Mouse (Mus musculus) kidney, adult 8-10 months (tissue): ENCODE data around the gene Dut.

Experiments used
- DNase-seq, 2 experiments: peaks; one replicate each; pipeline ENCODE4 v3.0.0; 2022

The Dut gene

GRCm38 (mm10) chr2:125247108-125247961 lies at the start of gene Dut:
Gene Dut, plus strand, starts transcription at chr2:125247190.
- DNase-seq, result peak; percentile 95 to 96

DNA sequence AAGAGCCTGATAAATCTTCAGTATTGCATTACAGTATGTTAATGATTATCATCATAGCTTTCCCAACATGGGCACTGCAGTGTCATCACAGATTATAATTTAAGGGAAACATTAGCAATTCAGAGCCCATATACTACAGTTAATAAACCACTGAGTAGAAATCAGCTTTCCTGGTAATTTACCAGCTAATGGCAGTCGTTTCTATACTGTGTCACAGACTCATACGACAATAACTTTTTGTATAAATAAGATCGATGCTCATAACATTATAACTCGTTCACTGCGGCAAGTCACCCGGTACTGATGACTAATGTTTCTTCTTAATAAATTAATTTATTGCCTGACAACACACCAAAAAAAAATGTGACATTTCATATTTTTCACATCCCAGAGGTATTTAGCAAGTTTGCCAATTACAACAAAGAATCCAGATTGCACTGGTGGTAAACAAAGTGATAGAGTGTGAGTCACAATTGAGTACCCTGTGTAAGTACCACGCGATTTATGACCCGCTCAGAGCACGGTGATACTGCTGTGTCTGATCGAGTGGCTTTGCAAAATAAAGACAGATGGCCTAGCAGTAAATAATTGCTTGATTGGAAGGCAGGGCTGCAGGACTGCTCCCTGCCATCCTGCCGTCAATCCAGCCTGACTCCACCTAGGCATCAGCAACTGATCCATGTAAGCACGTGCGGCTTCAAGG lies 37.9 kb upstream of the Dut start:
- DNase-seq, result no peak

DNA sequence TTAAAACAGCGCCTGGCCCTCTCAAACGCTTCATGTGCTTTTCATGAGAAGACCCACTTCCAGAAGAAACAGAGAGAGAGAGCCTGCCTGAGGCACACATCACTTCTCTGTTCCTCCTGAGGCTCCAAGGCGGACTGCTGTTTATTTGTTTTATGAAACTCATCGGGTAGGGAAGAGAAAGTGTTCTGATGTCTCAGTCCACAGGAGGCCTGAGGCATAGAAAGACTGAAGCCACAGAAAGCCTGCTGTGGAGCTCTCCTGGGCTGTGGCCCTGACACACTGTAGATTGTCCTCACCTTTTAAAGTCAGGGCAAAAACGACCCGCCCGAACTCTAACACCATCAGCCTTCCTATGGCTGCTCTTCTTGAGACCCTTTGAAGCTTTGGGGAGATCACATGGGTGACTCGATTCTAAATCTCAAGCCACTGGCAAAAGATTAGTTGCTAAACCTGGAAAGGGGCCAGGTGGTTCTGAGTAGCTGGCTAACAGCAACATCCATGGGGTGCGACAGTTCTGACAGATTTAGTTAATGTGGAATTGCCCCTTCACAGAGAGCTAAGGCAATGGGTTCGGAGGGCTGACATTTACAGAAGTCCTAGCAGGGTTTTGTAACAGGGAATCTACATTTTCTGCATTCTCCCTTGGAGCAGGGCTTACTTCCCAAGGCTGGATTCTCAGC lies 35.0 kb upstream of the Dut start:
- DNase-seq, result no peak

DNA sequence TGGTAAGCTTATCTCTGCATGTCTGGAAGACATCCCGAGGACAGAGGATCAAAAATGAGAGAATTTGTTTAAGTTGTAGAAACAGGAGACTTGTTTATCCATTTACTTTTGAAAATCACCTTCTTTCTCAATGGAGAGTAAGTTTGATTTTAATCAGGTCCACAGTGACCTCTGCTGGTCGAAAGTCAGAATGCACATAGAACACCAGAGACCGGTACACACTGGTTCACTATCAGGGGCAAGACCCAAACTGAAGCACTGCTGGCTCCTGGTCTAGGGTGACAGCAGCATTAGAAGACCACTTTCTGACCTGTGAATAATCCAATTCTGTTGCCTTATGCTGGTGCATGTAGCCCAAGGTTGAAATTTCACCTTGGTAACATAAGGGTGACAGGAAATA lies 32.4 kb upstream of the Dut start:
- peak; percentile 39 to 77 for DNase-seq

DNA sequence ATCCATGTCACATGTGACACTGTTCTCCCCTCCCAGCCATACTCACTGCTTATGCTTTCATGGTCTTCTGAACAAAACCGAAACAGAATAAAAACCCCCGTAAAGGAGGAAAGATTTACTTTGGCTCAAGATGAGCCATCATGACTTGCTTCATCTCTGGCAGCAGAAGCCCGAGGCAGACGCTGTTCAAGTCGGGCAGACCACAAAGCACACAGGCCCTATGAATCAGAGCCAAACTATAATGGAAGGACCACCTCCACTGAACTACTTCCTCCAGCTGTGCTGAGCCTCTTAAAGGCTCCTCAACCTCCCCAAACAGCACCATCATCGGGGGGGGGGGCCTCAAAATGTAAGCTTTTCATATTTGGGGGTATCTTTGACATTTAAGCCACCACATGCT lies 29.7 kb upstream of the Dut start:
- no peak for DNase-seq

- DNase-seq, result no peak
Measured at GRCm38 (mm10) chr2:125218566-125218965, 28.4 kb upstream of the Dut start.

GRCm38 (mm10) chr2:125219268-125219667 lies 27.7 kb upstream of the Dut start:
- DNase-seq, result no peak

DNA sequence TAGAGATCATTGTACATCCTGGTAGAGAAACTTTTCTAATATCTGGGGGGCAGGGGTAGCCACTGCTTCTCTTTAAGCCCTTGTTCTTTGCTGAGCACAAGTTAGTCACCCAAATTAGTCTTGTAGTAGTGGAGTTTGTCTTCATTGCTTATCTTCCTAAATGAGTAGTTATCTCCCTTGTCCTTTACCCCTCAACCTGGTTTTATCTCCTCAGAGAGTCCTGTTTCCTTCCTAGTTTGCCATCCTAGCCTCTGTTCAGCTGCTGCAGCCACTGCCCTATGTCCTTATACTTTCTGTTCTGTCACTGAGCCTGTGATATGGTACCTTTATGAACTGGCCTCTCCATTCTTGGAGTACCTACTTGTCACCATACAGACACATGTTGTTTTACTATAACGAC lies 25.3 kb upstream of the Dut start:
- DNase-seq, result no peak

GRCm38 (mm10) chr2:125228472-125229409 lies 18.2 kb upstream of the Dut start:
- DNase-seq, result no peak

GRCm38 (mm10) chr2:125232183-125232582 lies 14.8 kb upstream of the Dut start:
- no peak for DNase-seq

DNA sequence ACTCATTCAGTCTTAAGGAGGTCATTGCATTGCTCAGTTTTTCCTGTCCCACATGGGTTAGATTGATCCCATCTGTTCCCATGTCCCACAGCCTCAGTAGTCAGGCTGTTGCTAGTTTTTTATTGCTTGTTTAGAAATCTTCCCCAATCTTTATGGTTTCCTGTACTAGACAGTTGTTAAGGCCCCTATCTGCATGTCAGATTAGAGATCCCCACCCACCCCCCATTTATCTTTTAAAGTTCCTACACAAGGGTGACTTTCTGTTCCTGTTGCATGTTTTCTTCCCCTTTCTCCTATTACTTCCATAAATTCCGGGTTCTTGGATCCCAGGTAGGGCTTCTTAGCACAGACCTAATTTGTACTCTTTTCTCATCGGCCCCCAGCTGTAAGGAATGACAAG lies 13.5 kb upstream of the Dut start:
- DNase-seq, result no peak

GRCm38 (mm10) chr2:125234049-125234448 lies 12.9 kb upstream of the Dut start:
- no peak for DNase-seq

DNA sequence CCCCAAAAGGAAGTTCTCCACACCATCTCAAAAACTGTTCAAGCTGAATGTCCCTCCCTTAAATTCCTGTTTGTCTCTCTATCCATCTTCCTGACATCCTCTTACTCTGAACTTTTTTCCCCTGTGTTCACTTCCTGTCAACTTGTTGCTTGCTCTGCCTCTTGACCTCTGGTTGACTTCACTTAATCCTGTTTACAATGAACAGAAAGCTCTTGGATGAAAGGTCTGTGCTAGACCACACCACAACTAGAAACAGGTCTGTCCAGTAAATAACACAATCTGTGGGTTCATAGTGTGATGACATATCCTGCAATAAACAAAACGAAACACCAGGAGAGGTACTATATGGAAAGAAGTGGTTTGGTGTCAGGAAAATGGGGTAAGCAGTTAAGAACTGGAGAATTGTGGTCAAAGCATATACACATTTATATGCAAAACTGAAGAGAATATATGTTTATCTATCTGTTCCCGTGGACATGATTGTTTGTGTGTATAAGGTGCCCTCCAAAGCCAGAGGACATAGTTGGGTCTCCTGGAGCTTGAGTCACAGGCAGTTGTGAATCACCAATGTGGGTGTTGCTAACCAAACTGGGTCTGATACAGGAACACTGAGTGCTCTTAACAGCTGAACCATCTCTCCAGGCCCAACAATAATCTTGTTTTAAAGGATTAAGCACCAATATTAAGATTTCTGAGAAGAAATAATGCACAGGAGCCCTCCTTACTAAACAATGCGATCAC lies 1.3 kb upstream of the Dut start:
- DNase-seq, result no peak

- DNase-seq, result no peak
Measured at GRCm38 (mm10) chr2:125246669-125247068, 321 bp upstream of the Dut start.

DNA sequence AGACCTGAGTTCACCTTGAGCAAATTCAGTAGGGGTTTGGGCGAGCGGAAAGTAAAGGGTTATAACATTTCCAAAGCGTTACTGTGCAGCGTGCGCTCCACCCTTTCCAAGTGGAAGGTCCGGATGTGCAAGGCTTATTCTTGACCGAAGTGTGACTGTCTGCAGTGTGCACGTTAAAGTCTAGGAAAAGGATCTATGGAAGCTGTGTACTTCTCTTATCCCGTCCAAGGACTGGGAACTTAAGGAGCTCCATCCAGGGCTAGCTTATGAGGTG lies 909 bp downstream of the Dut start:
- no peak for DNase-seq

DNA sequence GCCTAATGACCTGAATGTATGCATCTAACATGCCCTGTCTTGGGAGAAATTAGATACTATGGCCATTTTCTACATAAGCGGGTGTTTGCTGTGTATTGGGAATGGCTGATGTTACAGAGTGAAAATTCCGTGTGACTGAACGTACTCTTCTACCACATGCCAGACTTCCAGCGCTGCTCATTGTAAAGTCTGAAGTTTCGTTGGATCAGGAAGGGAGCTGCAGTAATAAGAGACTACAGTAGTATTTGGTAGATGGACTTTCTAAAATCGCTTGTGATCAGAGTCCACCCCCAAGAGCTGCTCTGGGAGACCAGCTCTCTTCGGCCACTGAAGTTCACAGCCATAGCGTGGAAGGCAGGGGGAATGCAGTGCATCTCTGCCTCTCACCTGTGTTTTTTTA lies 1.3 kb downstream of the Dut start:
- no peak for DNase-seq

- no peak for DNase-seq
Measured at GRCm38 (mm10) chr2:125249339-125249738, 2.3 kb downstream of the Dut start.

DNA sequence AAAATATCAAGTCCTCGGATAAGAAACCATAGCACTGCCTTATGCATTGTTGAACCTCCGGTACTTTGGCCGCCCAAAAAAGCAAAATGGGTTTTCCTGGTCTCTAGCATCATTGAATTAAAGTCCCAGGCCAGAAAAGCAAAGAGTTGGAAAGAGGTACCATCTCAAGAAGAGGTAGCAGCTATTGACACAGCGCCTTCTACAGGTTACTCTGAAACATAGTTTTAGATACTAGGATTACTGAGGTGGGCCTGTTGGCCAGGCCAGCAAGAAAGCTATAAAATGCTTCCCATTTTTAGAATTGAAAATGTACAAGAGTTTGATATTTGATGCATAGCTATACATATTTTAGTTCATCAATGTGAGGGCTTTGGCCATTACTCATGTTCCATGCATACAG lies 2.9 kb downstream of the Dut start:
- no peak for DNase-seq

GRCm38 (mm10) chr2:125251781-125252180 lies 4.8 kb downstream of the Dut start:
- no peak for DNase-seq

DNA sequence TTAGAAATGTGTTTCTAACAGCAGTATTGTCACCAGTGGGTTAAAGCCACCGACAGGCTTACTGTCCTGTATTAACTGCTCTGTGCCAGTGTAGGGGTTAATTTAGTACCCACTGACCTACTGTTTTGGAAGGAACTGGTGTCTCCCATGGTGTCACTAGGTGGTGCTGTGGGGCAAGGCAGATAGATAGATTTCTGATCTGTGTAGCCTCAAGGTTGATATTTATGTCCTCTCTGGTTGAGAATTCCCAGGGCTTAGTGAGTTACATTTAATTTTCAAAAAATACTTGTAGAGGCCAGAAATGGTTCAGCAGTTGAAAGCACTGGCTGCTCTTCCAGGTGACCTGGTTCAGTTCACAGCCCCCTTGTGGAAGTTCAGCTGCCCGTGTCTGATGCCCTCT lies 5.3 kb downstream of the Dut start:
- DNase-seq, result peak in 1 of 2 experiments; percentile 61

DNA sequence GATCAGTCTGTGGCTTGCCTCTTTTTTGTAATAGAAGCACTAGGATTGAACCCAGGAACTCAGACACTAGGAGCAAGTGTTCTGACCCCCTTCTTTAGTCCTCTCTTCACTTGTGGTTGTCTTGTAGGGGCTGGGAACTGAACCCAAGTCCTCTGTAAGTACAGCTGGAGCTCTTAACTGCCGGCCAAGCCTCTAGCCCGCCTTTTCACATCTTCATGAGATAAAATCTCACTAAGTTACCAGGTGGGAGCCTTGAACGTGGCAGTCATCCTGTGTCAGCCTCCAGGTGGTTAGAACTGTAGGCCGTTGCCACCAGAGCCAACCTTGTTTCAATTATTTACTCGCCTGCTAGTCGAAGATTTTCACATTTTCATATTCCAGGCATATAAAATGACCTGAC lies 6.7 kb downstream of the Dut start:
- DNase-seq, result no peak

- DNase-seq, result no peak
Measured at GRCm38 (mm10) chr2:125254630-125255029, 7.6 kb downstream of the Dut start.
